Mouse (Mus musculus) embryonic facial prominence, embryonic 14.5 days (tissue): Measurements from ENCODE around the gene Jmjd1c. TPM values are rescaled to one million over a fixed set of nuclear protein-coding genes. Genes with fewer than 3 reads are reported as not detected.
"Not testable (repeated sequence)": the region's sequence is repeated elsewhere in the genome, so short reads cannot be mapped to it uniquely, and the experiment has no call there.

Source experiments
- ATAC-seq: fragments of 200-750 bp; cut with Nextera tagmentation; 2 replicates; pipeline ENCODE4 v1.8.0; 2017; ENCODE audit warnings: low read depth, moderate number of reproducible peaks, moderate TSS enrichment
- DNase-seq: peaks from one replicate; pipeline ENCODE4 v3.0.0-alpha.2; 2015; ENCODE audit warnings: low spot score
- H3K27ac ChIP-seq: fragments of 300-500 bp; sonication (generic); replicated peaks from 2 replicates; pipeline ENCODE4 v1.5.1; 2014; ENCODE audit warnings: low read depth, mild to moderate bottlenecking, low read length, moderate library complexity
- H3K27me3 ChIP-seq: fragments of 300-500 bp; sonication (generic); replicated peaks from 2 replicates; pipeline ENCODE4 v1.6.1; 2014; ENCODE audit warnings: low read length; ENCODE audit not compliant: control insufficient read depth, insufficient read depth
- H3K36me3 ChIP-seq: fragments of 300-500 bp; sonication (generic); 2 replicates; pipeline ENCODE4 v1.6.1; 2014; ENCODE audit warnings: low read length, mixed read lengths; ENCODE audit not compliant: control insufficient read depth, insufficient read depth
- H3K4me1 ChIP-seq: fragments of 300-500 bp; sonication (generic); 2 replicates; pipeline ENCODE4 v1.6.1; 2014; ENCODE audit warnings: antibody characterized with exemption, low read length; ENCODE audit not compliant: control insufficient read depth, insufficient read depth
- H3K4me2 ChIP-seq: fragments of 300-500 bp; sonication (generic); 2 replicates; pipeline ENCODE4 v1.6.1; 2014; ENCODE audit warnings: low read depth, mild to moderate bottlenecking, low read length, moderate library complexity, mixed read lengths
- H3K4me3 ChIP-seq: fragments of 300-500 bp; sonication (generic); 2 replicates; pipeline ENCODE4 v1.5.1; 2014; ENCODE audit warnings: low read depth, mild to moderate bottlenecking, low read length
- H3K9ac ChIP-seq: fragments of 300-500 bp; sonication (generic); 2 replicates; pipeline ENCODE4 v1.6.1; 2014; ENCODE audit warnings: low read depth, mild to moderate bottlenecking, low read length, moderate library complexity, mixed read lengths
- H3K9me3 ChIP-seq: fragments of 300-500 bp; sonication (generic); 2 replicates; pipeline ENCODE4 v1.6.1; 2016; ENCODE audit warnings: low read length; ENCODE audit not compliant: control insufficient read depth
- WGBS: fragments of 180-500 bp; shearing (Covaris S2); extraction: QIAGEN DNeasy Blood & Tissue Kit; methylation state at CpG from one replicate; pipeline ENCODE4 v1.1.7; 2014; 5-methylcytosine and 5-hydroxymethylcytosine counted together
- polyA plus RNA-seq: library from polyadenylated mRNA; unstranded; fragments of >200 nt; fragmentation: Nextera tagmentation; extraction: Ambion mirVana; gene quantifications from 2 replicates; pipeline ENCODE4 v1.2.1, GENCODE M21; 2014

Gene Jmjd1c
- polyA plus RNA-seq, 1 experiment from 2014 or later: 44.0 TPM

DNA sequence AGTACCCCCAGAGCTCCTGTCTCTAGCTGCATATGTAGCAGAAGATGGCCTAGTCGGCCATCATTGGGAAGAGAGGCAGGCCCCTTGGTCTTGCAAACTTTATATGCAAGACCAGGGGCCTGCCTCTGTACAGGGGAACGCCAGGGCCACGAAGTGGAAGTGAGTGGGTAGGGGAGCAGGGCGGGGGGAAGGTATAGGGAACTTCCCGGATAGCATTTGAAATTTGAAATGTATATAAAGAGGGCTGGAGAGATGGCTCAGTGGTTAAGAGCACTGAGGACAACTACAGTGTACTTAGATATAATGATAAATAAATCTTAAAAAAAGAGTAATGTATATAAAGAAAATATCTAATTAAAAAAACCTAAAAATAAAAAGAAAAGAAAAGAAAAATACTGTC, 17.0 kb downstream of the Jmjd1c start:
- 86% methylated on average over 5 of the region's 5 CpGs for WGBS
- H3K27me3 ChIP-seq, H3K27ac ChIP-seq, H3K4me2 ChIP-seq, ATAC-seq, H3K9ac ChIP-seq, DNase-seq, H3K4me3 ChIP-seq, H3K36me3 ChIP-seq, H3K9me3 ChIP-seq: not testable (repeated sequence)
- H3K4me1 ChIP-seq: peaks cover 41% of the 10 kb centered on the region

DNA sequence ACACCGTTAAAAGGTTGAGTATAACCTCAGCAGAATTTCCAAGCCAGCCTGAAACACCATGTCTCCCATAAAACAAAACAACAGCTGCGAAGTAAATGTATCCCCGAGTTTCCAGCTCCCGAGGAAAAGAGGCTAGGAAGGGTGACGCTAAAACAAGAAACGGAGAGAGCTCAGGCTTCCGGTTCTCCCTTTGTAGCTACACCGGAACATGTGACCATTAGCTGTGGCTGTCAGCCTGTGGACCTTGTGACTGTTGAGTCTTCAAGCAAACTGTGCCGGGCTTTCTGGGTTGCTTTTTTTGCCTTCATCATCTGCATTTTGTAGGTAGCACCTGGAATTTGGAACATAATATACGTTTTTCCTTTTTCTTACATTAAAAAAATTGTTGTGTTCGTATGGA, 17.9 kb downstream of the Jmjd1c start:
- Histone ChIP-seq H3K4me3 (no peak overlapping the region), H3K4me1 (peaks cover 41% of the 10 kb centered on the region), H3K9ac (no peak overlapping the region), H3K27me3 (no peaks in the 10 kb centered on the region), H3K27ac (no peak overlapping the region), H3K4me2 (no peak overlapping the region), H3K9me3 (no peaks in the 10 kb centered on the region), H3K36me3 (no peaks in the 10 kb centered on the region)
- 75% methylated on average over 11 of the region's 11 CpGs for WGBS
- DNase-seq (no peak), ATAC-seq (no peak)

DNA sequence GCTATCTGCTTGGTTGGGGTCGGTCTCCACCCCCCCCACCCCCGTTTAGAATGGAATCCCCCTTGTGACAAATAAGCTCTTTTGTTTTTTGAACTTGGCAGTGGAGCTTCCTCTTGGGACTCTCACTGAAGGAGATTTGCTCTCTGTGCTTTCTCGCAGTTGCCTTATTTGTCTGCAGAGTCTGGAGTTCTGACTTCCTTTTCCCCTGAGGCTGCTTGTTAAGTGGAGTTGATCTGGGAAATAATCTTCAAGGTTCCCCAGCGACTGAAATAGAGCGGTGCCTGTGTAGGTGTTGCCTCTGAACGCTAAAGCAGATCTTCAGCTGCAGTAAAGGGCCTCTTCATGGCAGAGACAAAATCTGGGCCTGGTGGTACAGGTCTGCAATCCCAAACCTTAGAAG, 19.2 kb downstream of the Jmjd1c start:
- H3K9me3 ChIP-seq: no peaks in the 10 kb centered on the region
- H3K27ac ChIP-seq: peak overlapping the region; percentile 22
- H3K9ac ChIP-seq: no peak overlapping the region
- no peak overlapping the region for H3K4me3 ChIP-seq
- no peak overlapping the region for H3K4me2 ChIP-seq
- H3K27me3 ChIP-seq: no peaks in the 10 kb centered on the region
- no peaks in the 10 kb centered on the region for H3K36me3 ChIP-seq
- peaks cover 40% of the 10 kb centered on the region for H3K4me1 ChIP-seq
- peak; percentile 89 for DNase-seq
- WGBS: 9% methylated on average over 6 of the region's 6 CpGs
- peak; percentile 38; the same call in 1 of the 2 replicates for ATAC-seq

DNA sequence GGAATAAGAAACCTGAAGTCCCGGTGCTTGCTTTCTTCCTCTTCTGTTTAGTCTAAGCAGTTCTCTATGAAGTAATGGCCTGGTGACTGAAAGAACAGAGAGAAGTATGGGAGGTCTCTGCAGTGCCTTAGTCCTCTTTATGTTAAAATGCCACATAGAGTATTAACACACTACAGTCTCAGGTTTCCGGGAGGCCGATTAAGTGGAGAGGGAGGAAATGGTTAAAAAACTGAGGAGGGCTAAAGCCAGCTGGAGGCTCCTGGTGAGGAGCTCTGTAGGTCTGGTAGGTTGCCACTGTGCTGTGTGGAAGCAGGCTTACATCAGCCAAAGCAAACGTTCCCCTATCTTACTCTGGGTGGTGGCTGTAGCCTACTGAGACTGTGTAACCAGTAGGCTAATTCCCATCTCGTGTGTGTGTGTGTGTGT, 19.8 kb downstream of the Jmjd1c start:
- H3K9me3 ChIP-seq: no peaks in the 10 kb centered on the region
- H3K4me3 ChIP-seq: no peak overlapping the region
- WGBS: 9% methylated on average over 5 of the region's 5 CpGs
- peaks cover 35% of the 10 kb centered on the region for H3K4me1 ChIP-seq
- H3K4me2 ChIP-seq: no peak overlapping the region
- ATAC-seq (peak; percentile 82), DNase-seq (no peak)
- H3K27ac ChIP-seq: peak overlapping the region; percentile 22
- no peaks in the 10 kb centered on the region for H3K36me3 ChIP-seq
- no peak overlapping the region for H3K9ac ChIP-seq
- no peaks in the 10 kb centered on the region for H3K27me3 ChIP-seq

DNA sequence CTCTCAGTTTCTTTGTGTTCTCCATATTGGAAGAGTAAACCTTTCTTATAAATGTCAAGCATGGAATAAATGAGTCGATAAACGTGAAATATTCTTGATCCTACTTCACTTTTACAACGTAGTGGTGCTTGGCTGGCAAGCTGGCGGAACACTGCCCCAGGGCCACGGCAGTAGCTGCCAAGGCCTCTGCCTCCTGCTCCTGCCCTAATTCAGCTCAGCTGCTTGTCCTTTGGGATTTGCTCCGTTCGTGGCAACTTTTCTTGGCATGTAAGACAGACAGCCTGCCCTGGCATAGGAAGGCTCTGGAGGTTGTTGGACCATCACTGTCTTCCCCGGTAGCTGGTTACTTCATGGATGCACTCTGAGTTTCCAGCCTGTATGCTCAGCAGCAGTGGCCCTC, 20.3 kb downstream of the Jmjd1c start:
- H3K4me2 ChIP-seq: no peak overlapping the region
- H3K27me3 ChIP-seq: no peaks in the 10 kb centered on the region
- H3K9ac ChIP-seq: no peak overlapping the region
- DNase-seq: no peak
- WGBS: 47% methylated on average over 8 of the region's 8 CpGs
- ATAC-seq: 0 out of 2 replicates have a peak, but pooled peaks have one; percentile 1
- no peaks in the 10 kb centered on the region for H3K9me3 ChIP-seq
- no peak overlapping the region for H3K27ac ChIP-seq
- H3K36me3 ChIP-seq: no peaks in the 10 kb centered on the region
- H3K4me3 ChIP-seq: no peak overlapping the region
- H3K4me1 ChIP-seq: peaks cover 30% of the 10 kb centered on the region

DNA sequence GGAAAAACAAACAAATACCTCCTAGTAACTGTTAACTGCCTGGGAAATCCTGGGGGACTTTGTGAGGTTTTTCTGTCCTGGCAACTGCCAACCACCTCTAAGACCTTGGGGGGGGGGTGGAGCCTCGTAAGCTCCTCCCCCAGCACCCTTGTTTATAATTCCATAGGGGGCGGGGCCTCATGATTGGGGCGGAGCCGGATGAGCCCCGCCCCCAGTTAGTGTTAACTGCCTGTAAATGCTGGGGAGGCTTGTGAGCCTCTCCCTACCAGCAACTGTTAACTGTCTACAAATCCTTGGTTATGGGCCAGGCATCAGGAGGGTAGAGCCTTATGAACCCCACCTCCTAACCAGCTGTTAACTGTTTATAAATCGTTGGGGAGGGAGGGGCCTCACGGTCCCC, 23.4 kb downstream of the Jmjd1c start:
- 56% methylated on average over 7 of the region's 7 CpGs for WGBS
- Histone ChIP-seq H3K27me3 (no peaks in the 10 kb centered on the region), H3K36me3 (no peaks in the 10 kb centered on the region), H3K9me3 (no peaks in the 10 kb centered on the region), H3K27ac (no peak overlapping the region), H3K4me3 (no peak overlapping the region), H3K4me2 (no peak overlapping the region), H3K9ac (no peak overlapping the region), H3K4me1 (peaks cover 34% of the 10 kb centered on the region)
- DNase-seq (no peak), ATAC-seq (no peak)

DNA sequence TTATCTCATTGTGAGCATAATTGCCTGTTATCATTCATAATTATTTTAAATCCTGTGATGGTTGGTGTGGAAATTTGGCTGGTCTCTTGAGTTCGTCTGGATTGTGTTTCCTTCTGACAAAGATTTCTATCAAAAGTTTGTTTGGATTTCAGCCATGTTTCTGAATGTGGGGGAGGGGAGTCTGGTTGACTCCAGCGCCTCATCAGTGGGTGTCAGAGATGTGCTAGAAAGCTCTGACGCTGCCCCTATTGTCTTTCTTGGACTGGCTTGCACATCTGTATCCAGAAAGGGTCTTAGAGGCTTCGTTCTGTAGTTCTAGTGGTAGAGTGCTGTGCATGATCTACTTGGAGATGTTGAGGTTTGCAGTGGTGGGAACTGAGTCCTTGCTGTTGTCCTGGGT, 24.3 kb downstream of the Jmjd1c start:
- Histone ChIP-seq H3K36me3 (no peaks in the 10 kb centered on the region), H3K4me2 (no peak overlapping the region), H3K9me3 (no peaks in the 10 kb centered on the region), H3K27me3 (no peaks in the 10 kb centered on the region), H3K9ac (no peak overlapping the region), H3K27ac (no peak overlapping the region), H3K4me3 (no peak overlapping the region), H3K4me1 (peaks cover 31% of the 10 kb centered on the region)
- no peak for DNase-seq
- ATAC-seq: no peak
- WGBS: 57% methylated on average over 4 of the region's 4 CpGs

DNA sequence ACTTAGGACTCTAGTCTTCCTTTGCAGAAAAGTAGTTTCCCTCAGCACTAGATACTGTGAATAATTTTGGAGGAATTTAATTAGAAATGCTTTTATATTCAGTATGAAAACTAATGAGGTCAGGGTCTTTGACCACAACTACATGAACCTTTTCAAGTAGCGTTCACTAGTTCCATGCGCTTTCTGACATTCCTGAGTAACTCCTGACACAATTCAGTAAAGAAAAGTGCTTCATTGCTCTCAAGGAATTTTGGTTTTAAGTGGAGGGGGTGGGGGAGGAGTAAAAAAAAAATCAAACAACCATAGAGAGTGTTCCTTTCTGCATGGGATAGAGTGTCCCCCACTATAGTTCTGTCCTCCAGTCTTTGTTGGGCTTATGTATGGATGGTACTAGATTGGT, 24.7 kb downstream of the Jmjd1c start:
- no peaks in the 10 kb centered on the region for H3K27me3 ChIP-seq
- H3K36me3 ChIP-seq: no peaks in the 10 kb centered on the region
- no peak overlapping the region for H3K27ac ChIP-seq
- peaks cover 27% of the 10 kb centered on the region; the same call in 1 of the 2 replicates for H3K4me1 ChIP-seq
- WGBS: 69% methylated on average over 2 of the region's 2 CpGs
- no peak for DNase-seq
- H3K4me3 ChIP-seq: no peak overlapping the region
- no peak overlapping the region for H3K9ac ChIP-seq
- no peaks in the 10 kb centered on the region for H3K9me3 ChIP-seq
- no peak for ATAC-seq
- H3K4me2 ChIP-seq: no peak overlapping the region

DNA sequence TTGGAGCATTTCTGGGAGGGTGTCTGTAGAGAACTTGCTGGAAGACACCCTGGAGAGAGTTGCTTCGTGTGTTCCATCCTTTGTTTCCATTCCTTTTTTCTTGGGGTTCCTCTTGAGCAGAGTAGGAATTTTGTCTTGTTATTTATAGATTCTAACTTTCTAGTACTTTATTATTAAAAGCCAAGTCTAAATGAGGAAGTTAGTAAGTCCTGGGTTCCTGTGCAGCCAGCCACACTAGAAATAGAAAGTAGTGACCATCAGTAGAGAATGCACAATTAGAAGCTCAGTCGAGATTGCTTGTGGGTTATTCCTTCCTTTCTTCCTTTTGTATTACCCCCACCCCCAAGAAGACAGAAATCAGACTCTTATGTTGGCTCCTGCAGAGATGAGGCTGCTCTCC, 27.8 kb downstream of the Jmjd1c start:
- Histone ChIP-seq H3K9ac (no peak overlapping the region), H3K4me3 (no peak overlapping the region), H3K36me3 (no peaks in the 10 kb centered on the region), H3K4me2 (no peak overlapping the region), H3K27me3 (no peaks in the 10 kb centered on the region), H3K9me3 (no peaks in the 10 kb centered on the region), H3K4me1 (peaks cover 26% of the 10 kb centered on the region; the same call in 1 of the 2 replicates), H3K27ac (no peak overlapping the region)
- DNase-seq: no peak
- 74% methylated on average over 2 of the region's 2 CpGs for WGBS
- ATAC-seq: no peak
